Mouse (Mus musculus) WW6 (cell line): ENCODE data around the gene Ssh2.

Experiments
- DNase-seq: peaks from one replicate; pipeline ENCODE4 v3.0.0-alpha.2; 2013; ENCODE audit warnings: low read depth, low spot score

The Ssh2 gene

GRCm38 (mm10) chr11:77215951-77216760, at the start of gene Ssh2:
Ssh2 (plus strand) TSS chr11:77216287.
- DNase-seq: peak; percentile 77

- DNase-seq: no peak
Observed at GRCm38 (mm10) chr11:77173731-77174130, 42.4 kb upstream of the Ssh2 start.

- no peak for DNase-seq
Observed at GRCm38 (mm10) chr11:77174531-77174930, 41.6 kb upstream of the Ssh2 start.

- no peak for DNase-seq
Observed at GRCm38 (mm10) chr11:77179771-77180170, 36.3 kb upstream of the Ssh2 start.

- no peak for DNase-seq
Observed at GRCm38 (mm10) chr11:77180886-77181285, 35.2 kb upstream of the Ssh2 start.

- no peak for DNase-seq
Observed at GRCm38 (mm10) chr11:77181528-77181927, 34.6 kb upstream of the Ssh2 start.

- DNase-seq: no peak
Observed at GRCm38 (mm10) chr11:77182041-77182440, 34.0 kb upstream of the Ssh2 start.

GRCm38 (mm10) chr11:77182616-77183015, 33.5 kb upstream of the Ssh2 start:
- DNase-seq: no peak

GRCm38 (mm10) chr11:77184926-77185325, 31.2 kb upstream of the Ssh2 start:
- no peak for DNase-seq

GRCm38 (mm10) chr11:77188868-77189267, 27.2 kb upstream of the Ssh2 start, which contains the start of gene Efcab5:
Efcab5 (minus strand) TSS chr11:77188968.
- DNase-seq: no peak

- no peak for DNase-seq
Observed at GRCm38 (mm10) chr11:77193410-77193809, 22.7 kb upstream of the Ssh2 start.

GRCm38 (mm10) chr11:77193941-77194553, 22.0 kb upstream of the Ssh2 start:
- no peak for DNase-seq

GRCm38 (mm10) chr11:77194762-77195161, 21.3 kb upstream of the Ssh2 start:
- DNase-seq: no peak

GRCm38 (mm10) chr11:77195360-77196109, 20.6 kb upstream of the Ssh2 start:
- no peak for DNase-seq

- no peak for DNase-seq
Observed at GRCm38 (mm10) chr11:77196181-77197143, 19.6 kb upstream of the Ssh2 start.

- no peak for DNase-seq
Observed at GRCm38 (mm10) chr11:77199636-77200035, 16.5 kb upstream of the Ssh2 start.

- DNase-seq: no peak
Observed at GRCm38 (mm10) chr11:77200703-77201102, 15.4 kb upstream of the Ssh2 start.

GRCm38 (mm10) chr11:77214142-77214692, 1.9 kb upstream of the Ssh2 start:
- no peak for DNase-seq

- peak; percentile 38 for DNase-seq
Observed at GRCm38 (mm10) chr11:77214755-77215154, 1.3 kb upstream of the Ssh2 start.

GRCm38 (mm10) chr11:77215483-77215882, 604 bp upstream of the Ssh2 start:
- DNase-seq: peak; percentile 31

GRCm38 (mm10) chr11:77216761-77217130, 659 bp downstream of the Ssh2 start:
- peak; percentile 28 for DNase-seq
